Comparison of ENCODE assay signal across 1 mouse cellular context in the genomic region with DNA sequence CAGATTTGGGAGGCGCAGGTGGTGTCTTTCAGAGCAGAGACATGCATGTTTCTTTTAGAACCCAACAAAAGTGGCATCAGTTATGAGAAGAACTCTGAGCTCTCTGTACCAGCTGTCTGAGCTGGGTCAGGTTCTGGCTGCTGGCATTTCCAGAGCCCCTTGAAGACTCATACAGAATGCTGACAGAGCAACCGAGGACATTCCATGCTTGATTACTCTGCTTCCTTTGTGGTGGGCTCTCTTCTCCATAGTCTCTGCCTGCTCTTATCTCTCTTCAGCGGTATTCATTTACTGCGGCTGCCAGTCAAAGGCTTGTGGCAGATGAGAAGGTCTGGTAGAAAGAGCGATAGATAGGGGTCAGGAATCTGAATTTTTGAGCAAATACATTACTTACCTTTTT.
TF ChIP-seq lines count a peak whose summit lies in the region.

No protein-coding gene starts in this region.

TF ChIP-seq in MEL, 35 proteins besides CTCF, POLR2A, EP300 and RAD21 (continued from another document):
- peak; percentile 38; the same call in 1 of the 2 replicates for TF ChIP-seq TCF12 (IDR thresholded peaks at IDR 0.05; ENCODE audit: low read depth, low read length)
- TF ChIP-seq GATA1 (IDR thresholded peaks at IDR 0.05; ENCODE audit: low read depth, low read length) = peak; percentile 87
- peak; percentile 70 for TF ChIP-seq ETS1 (IDR thresholded peaks at IDR 0.05; ENCODE audit: low read depth, low read length)
- no peak for TF ChIP-seq CHD1 (IDR thresholded peaks at IDR 0.05; ENCODE audit: low read depth, low read length)
- TF ChIP-seq NELFE (IDR thresholded peaks at IDR 0.05; ENCODE audit: low read depth, low read length) = no peak
- 0 out of 2 replicates have a peak, but pooled peaks have one; percentile 20 for TF ChIP-seq MAFK (IDR thresholded peaks at IDR 0.05; ENCODE audit: borderline replicate concordance, low read depth, low read length)
- peak; percentile 72 for TF ChIP-seq RCOR1 (IDR thresholded peaks at IDR 0.05; ENCODE audit: low read depth, low read length)
- no peak for TF ChIP-seq MAX (IDR thresholded peaks at IDR 0.05; ENCODE audit: low read length)
- TF ChIP-seq ZC3H11A (IDR thresholded peaks at IDR 0.05; ENCODE audit: low read depth, low read length) = no peak
- no peak for TF ChIP-seq MYC (IDR thresholded peaks at IDR 0.05; ENCODE audit: low read depth, low read length)
TF ChIP-seq in MEL: peak in this region for 8.
